Mouse (Mus musculus) heart, embryonic 11.5 days (tissue): ENCODE measurements at regions not wholly inside any gene's neighbourhood (a gene's known extent, or its start where the extent isn't known, plus 50 kb on each side); places are given as distances from the start of the nearest gene placed in this dataset.

Experiments used
- ATAC-seq: fragments of 200-750 bp; cut with Nextera tagmentation; replicated peaks from 2 replicates; pipeline ENCODE4 v1.8.0; 2017; ENCODE audit warnings: moderate library complexity; ENCODE audit not compliant: insufficient number of reproducible peaks, low FRiP score, low TSS enrichment
- H3K27ac ChIP-seq: fragments of 300-500 bp; sonication (generic); 2 replicates; pipeline ENCODE4 v1.5.1; 2014; ENCODE audit warnings: mild to moderate bottlenecking, low read depth, low read length
- H3K27me3 ChIP-seq: fragments of 300-500 bp; sonication (generic); 2 replicates; pipeline ENCODE4 v1.6.1; 2014; ENCODE audit warnings: mild to moderate bottlenecking, low read length, mixed read lengths; ENCODE audit not compliant: control insufficient read depth, insufficient read depth
- H3K36me3 ChIP-seq: fragments of 300-500 bp; sonication (generic); 2 replicates; pipeline ENCODE4 v1.6.1; 2014; ENCODE audit warnings: mild to moderate bottlenecking, low read length, moderate library complexity, mixed read lengths; ENCODE audit not compliant: control insufficient read depth, insufficient read depth
- H3K4me1 ChIP-seq: fragments of 300-500 bp; sonication (generic); 2 replicates; pipeline ENCODE4 v1.6.1; 2014; ENCODE audit warnings: low read length; ENCODE audit not compliant: control insufficient read depth, insufficient read depth
- H3K4me2 ChIP-seq: fragments of 300-500 bp; sonication (generic); 2 replicates; pipeline ENCODE4 v1.6.1; 2014; ENCODE audit warnings: mild to moderate bottlenecking, moderate library complexity
- H3K4me3 ChIP-seq: fragments of 300-500 bp; sonication (generic); 2 replicates; pipeline ENCODE4 v1.5.1; 2014; ENCODE audit warnings: low read depth, low read length
- H3K9ac ChIP-seq: fragments of 300-500 bp; sonication (generic); 2 replicates; pipeline ENCODE4 v1.6.1; 2014; ENCODE audit warnings: mild to moderate bottlenecking, low read depth, low read length, moderate library complexity
- H3K9me3 ChIP-seq: fragments of 300-500 bp; sonication (generic); replicated peaks from 2 replicates; pipeline ENCODE4 v1.6.1; 2016; ENCODE audit warnings: low read length; ENCODE audit not compliant: control insufficient read depth
- WGBS: fragments of 180-500 bp; shearing (Covaris S2); extraction: QIAGEN DNeasy Blood & Tissue Kit; methylation state at CpG from one replicate; pipeline ENCODE4 v1.1.7; 2014; ENCODE audit not compliant: insufficient replicate concordance; 5-methylcytosine and 5-hydroxymethylcytosine counted together

- Histone ChIP-seq H3K27me3 (no peaks in the 10 kb centered on the region), H3K27ac (no peak overlapping the region)
- WGBS: 89% methylated on average over 2 of the region's 2 CpGs
Observed at GRCm38 (mm10) chr4:153017816-153018137, 464.8 kb downstream of the Ajap1 start.

GRCm38 (mm10) chr4:153003338-153003737 lies 479.3 kb downstream of the Ajap1 start:
- Histone ChIP-seq H3K4me2 (no peak overlapping the region), H3K36me3 (no peaks in the 10 kb centered on the region), H3K9me3 (no peaks in the 10 kb centered on the region), H3K27ac (no peak overlapping the region), H3K4me1 (no peaks in the 10 kb centered on the region), H3K27me3 (no peaks in the 10 kb centered on the region), H3K4me3 (no peak overlapping the region), H3K9ac (no peak overlapping the region)
- no peak for ATAC-seq
- 43% methylated on average over 3 of the region's 3 CpGs for WGBS

More at GRCm38 (mm10) chr4:153017816-153018137, 464.8 kb downstream of the Ajap1 start:
- no peak overlapping the region for H3K9ac ChIP-seq
- H3K4me1 ChIP-seq: no peaks in the 10 kb centered on the region
- no peak for ATAC-seq
- H3K4me2 ChIP-seq: no peak overlapping the region
- no peaks in the 10 kb centered on the region for H3K9me3 ChIP-seq
- no peaks in the 10 kb centered on the region for H3K36me3 ChIP-seq
- no peak overlapping the region for H3K4me3 ChIP-seq

GRCm38 (mm10) chr4:153002516-153002915 lies 480.1 kb downstream of the Ajap1 start:
- no peaks in the 10 kb centered on the region for H3K27me3 ChIP-seq
- H3K9me3 ChIP-seq: no peaks in the 10 kb centered on the region
- no peak for ATAC-seq
- H3K36me3 ChIP-seq: no peaks in the 10 kb centered on the region
- H3K4me3 ChIP-seq: no peak overlapping the region
- no peak overlapping the region for H3K4me2 ChIP-seq
- no peaks in the 10 kb centered on the region for H3K4me1 ChIP-seq
- no peak overlapping the region for H3K9ac ChIP-seq
- no peak overlapping the region for H3K27ac ChIP-seq
- 62% methylated on average over 4 of the region's 4 CpGs for WGBS

GRCm38 (mm10) chr4:153001761-153002160 lies 480.9 kb downstream of the Ajap1 start:
- ATAC-seq: no peak
- no peaks in the 10 kb centered on the region for H3K36me3 ChIP-seq
- H3K27ac ChIP-seq: no peak overlapping the region
- H3K9ac ChIP-seq: no peak overlapping the region
- 81% methylated on average over 6 of the region's 6 CpGs for WGBS
- H3K4me3 ChIP-seq: no peak overlapping the region
- no peaks in the 10 kb centered on the region for H3K4me1 ChIP-seq
- H3K4me2 ChIP-seq: no peak overlapping the region
- H3K27me3 ChIP-seq: no peaks in the 10 kb centered on the region
- no peaks in the 10 kb centered on the region for H3K9me3 ChIP-seq

- ATAC-seq: no peak
- H3K4me2 ChIP-seq: no peak overlapping the region
- no peak overlapping the region for H3K4me3 ChIP-seq
- H3K9me3 ChIP-seq: no peaks in the 10 kb centered on the region
- H3K36me3 ChIP-seq: no peaks in the 10 kb centered on the region
- 62% methylated on average over 18 of the region's 18 CpGs for whole genome bisulfite sequencing
- no peaks in the 10 kb centered on the region for H3K4me1 ChIP-seq
- no peak overlapping the region for H3K9ac ChIP-seq
- H3K27me3 ChIP-seq: no peaks in the 10 kb centered on the region
- H3K27ac ChIP-seq: no peak overlapping the region
Observed at GRCm38 (mm10) chr4:152999526-152999925, 483.1 kb downstream of the Ajap1 start.

GRCm38 (mm10) chr4:152997251-152997650 lies 485.4 kb downstream of the Ajap1 start:
- Histone ChIP-seq H3K9ac (no peak overlapping the region), H3K4me2 (no peak overlapping the region), H3K27me3 (no peaks in the 10 kb centered on the region), H3K4me3 (no peak overlapping the region), H3K4me1 (no peaks in the 10 kb centered on the region), H3K9me3 (no peaks in the 10 kb centered on the region), H3K27ac (no peak overlapping the region), H3K36me3 (no peaks in the 10 kb centered on the region)
- 62% methylated on average over 5 of the region's 5 CpGs for WGBS
- ATAC-seq: no peak

GRCm38 (mm10) chr4:152996641-152997040 lies 486.0 kb downstream of the Ajap1 start:
- H3K27ac ChIP-seq: no peak overlapping the region
- no peak overlapping the region for H3K4me3 ChIP-seq
- no peaks in the 10 kb centered on the region for H3K4me1 ChIP-seq
- 76% methylated on average over 2 of the region's 2 CpGs for WGBS
- H3K9ac ChIP-seq: no peak overlapping the region
- no peaks in the 10 kb centered on the region for H3K36me3 ChIP-seq
- ATAC-seq: no peak
- H3K27me3 ChIP-seq: no peaks in the 10 kb centered on the region
- no peaks in the 10 kb centered on the region for H3K9me3 ChIP-seq
- no peak overlapping the region for H3K4me2 ChIP-seq

GRCm38 (mm10) chr4:152995052-152995595 lies 487.5 kb downstream of the Ajap1 start:
- no peak overlapping the region for H3K9ac ChIP-seq
- H3K4me2 ChIP-seq: no peak overlapping the region
- 69% methylated on average over 5 of the region's 5 CpGs for WGBS
- H3K4me1 ChIP-seq: no peaks in the 10 kb centered on the region
- no peak overlapping the region for H3K4me3 ChIP-seq
- no peak for ATAC-seq
- H3K36me3 ChIP-seq: no peaks in the 10 kb centered on the region
- H3K9me3 ChIP-seq: no peaks in the 10 kb centered on the region
- no peak overlapping the region for H3K27ac ChIP-seq
- no peaks in the 10 kb centered on the region for H3K27me3 ChIP-seq

GRCm38 (mm10) chr4:152994206-152994605 lies 488.4 kb downstream of the Ajap1 start:
- Histone ChIP-seq H3K27ac (no peak overlapping the region), H3K4me1 (no peaks in the 10 kb centered on the region)
- 58% methylated on average over 3 of the region's 3 CpGs for WGBS

More at GRCm38 (mm10) chr4:152994206-152994605, 488.4 kb downstream of the Ajap1 start:
- no peak overlapping the region for H3K9ac ChIP-seq
- no peak overlapping the region for H3K4me2 ChIP-seq
- no peak overlapping the region for H3K4me3 ChIP-seq
- H3K27me3 ChIP-seq: no peaks in the 10 kb centered on the region
- ATAC-seq: no peak
- H3K36me3 ChIP-seq: no peaks in the 10 kb centered on the region
- no peaks in the 10 kb centered on the region for H3K9me3 ChIP-seq
